Mouse (Mus musculus): ENCODE measurements around the gene Hist1h3g. TPM values are rescaled to one million over a fixed set of nuclear protein-coding genes. Genes with fewer than 3 reads are reported as not detected.
A peak's percentile ranks its signal among the peaks of the same experiment; 100 is the strongest.

The Hist1h3g gene
- total and polyA plus RNA-seq, 3 experiments: 5.2 to 441 TPM; not detected in 1

DNA sequence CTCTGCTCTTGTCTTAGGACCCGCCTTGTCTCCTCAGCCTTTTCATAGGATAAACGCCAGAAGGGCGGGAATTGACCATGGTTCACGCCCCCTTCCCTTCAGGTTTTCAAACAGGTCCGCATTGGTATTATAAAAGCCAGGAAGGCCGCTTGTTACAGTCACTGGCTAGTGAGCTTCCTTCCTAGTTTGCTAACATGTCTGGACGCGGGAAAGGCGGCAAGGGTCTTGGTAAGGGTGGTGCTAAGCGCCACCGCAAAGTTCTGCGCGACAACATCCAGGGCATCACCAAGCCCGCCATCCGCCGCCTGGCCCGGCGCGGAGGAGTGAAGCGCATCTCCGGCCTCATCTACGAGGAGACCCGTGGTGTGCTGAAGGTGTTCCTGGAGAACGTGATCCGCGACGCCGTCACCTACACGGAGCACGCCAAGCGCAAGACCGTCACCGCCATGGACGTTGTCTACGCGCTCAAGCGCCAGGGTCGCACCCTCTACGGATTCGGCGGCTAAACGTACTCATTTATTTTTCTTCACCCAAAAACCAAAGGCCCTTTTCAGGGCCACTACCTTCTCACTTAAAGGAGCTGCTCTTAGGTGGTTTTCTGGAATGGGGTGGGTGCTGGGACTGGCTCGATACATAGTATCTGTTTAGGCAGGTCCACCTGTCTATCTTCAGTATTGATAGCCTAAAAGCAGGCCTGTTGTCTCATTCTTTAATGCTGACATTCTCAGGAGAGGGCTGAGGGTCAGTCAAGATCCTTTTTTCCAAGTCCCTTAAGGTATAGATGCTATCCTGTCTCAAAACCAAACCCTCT lies 46.4 kb downstream of the Hist1h3g start, which contains the start of gene Hist1h4d:
Gene Hist1h4d (plus strand): TSS at position 191 of the 811 bp plus-strand sequence.
- Histone ChIP-seq H3K4me1 (ENCODE audit: control insufficient read depth in 1 of 2, insufficient read depth in 2 of 2, low read length in 2 of 2) (peaks cover 0 to 10% of the 10 kb centered on the region in 2 experiments; a peak in 2 of 4 replicates), H3K9me3 (replicated peaks; ENCODE audit: insufficient read depth, low read length) (no peaks in the 10 kb centered on the region), H3K27me3 (ENCODE audit: control insufficient read depth in 1 of 2, insufficient read depth in 2 of 2, low read length in 2 of 2) (no peaks in the 10 kb centered on the region), H3K9ac (ENCODE audit: control insufficient read depth, low read depth, low read length, poor library complexity, severe bottlenecking) (peak within 1 kb of the TSS; percentile 80), H3K4me3 (ENCODE audit: control insufficient read depth in 1 of 2, insufficient read depth in 1 of 2, low read depth in 2 of 2, low read length in 2 of 2) (peak within 1 kb of the TSS in 1 of 2 experiments; percentile 21; a peak in 1 of 4 replicates), H3K27ac (ENCODE audit: control insufficient read depth, low read depth, low read length) (peak within 1 kb of the TSS; percentile 84), H3K36me3 (ENCODE audit: control insufficient read depth in 1 of 2, insufficient read depth in 2 of 2, low read length in 2 of 2) (peaks cover 0 to 47% of the 10 kb centered on the region in 2 experiments; a peak in 2 of 4 replicates), H3K79me2 (ENCODE audit: control insufficient read depth, insufficient read depth, low read length, poor library complexity) (peaks cover under 1% of the 10 kb centered on the region; the same call in 1 of the 2 replicates)
- TF ChIP-seq EP300 (IDR thresholded peaks at IDR 0.05; ENCODE audit: low read depth in 1 of 2, low read length in 2 of 2): no peak
- no peak for TF ChIP-seq MAZ (IDR thresholded peaks at IDR 0.05; ENCODE audit: low read depth, low read length)
- no peak for TF ChIP-seq BHLHE40 (IDR thresholded peaks at IDR 0.05; ENCODE audit: borderline replicate concordance, low read depth, low read length)
- TF ChIP-seq MYB (IDR thresholded peaks at IDR 0.05; ENCODE audit: low read depth, low read length): no peak
- no peak for TF ChIP-seq MXI1 (IDR thresholded peaks at IDR 0.05; ENCODE audit: low read depth, low read length)
- no peak for TF ChIP-seq RCOR1 (IDR thresholded peaks at IDR 0.05; ENCODE audit: low read depth, low read length)
- TF ChIP-seq ZNF384 (IDR thresholded peaks at IDR 0.05; ENCODE audit: low read depth, low read length): no peak
- peak; percentile 99 to 100 for TF ChIP-seq POLR2A (IDR thresholded peaks at IDR 0.05; ENCODE audit: control insufficient read depth in 1 of 2, insufficient read depth in 1 of 2, low read depth in 1 of 2, low read length in 2 of 2, poor library complexity in 1 of 2)
- TF ChIP-seq SIN3A (IDR thresholded peaks at IDR 0.05; ENCODE audit: low read length): no peak
- TF ChIP-seq CHD1 (IDR thresholded peaks at IDR 0.05; ENCODE audit: low read depth, low read length): no peak
- peak; percentile 98 for TF ChIP-seq UBTF (IDR thresholded peaks at IDR 0.05; ENCODE audit: borderline replicate concordance, insufficient read depth, low read depth, low read length)
- no peak for TF ChIP-seq CTCF (IDR thresholded peaks at IDR 0.05 in 2 of 3, conservative IDR thresholded peaks at IDR 0.05 in 1 of 3; ENCODE audit: control insufficient read depth in 1 of 3, insufficient read depth in 1 of 3, low read depth in 2 of 3, low read length in 3 of 3, poor library complexity in 1 of 3, severe bottlenecking in 1 of 3)
- peak; percentile 99 for TF ChIP-seq POLR2AphosphoS5 (IDR thresholded peaks at IDR 0.05; ENCODE audit: borderline replicate concordance, low read depth, low read length)
- no peak for TF ChIP-seq POLR2AphosphoS2 (IDR thresholded peaks at IDR 0.05; ENCODE audit: low read length)
- TF ChIP-seq CHD2 (IDR thresholded peaks at IDR 0.05; ENCODE audit: low read length): no peak
- TF ChIP-seq KAT2A (conservative IDR thresholded peaks at IDR 0.05; ENCODE audit: low read depth, low read length): no peak
- TF ChIP-seq TBP (IDR thresholded peaks at IDR 0.05; ENCODE audit: low read depth, low read length): peak; percentile 99
- no peak for TF ChIP-seq MAFK (IDR thresholded peaks at IDR 0.05; ENCODE audit: borderline replicate concordance, low read depth, low read length)
- no peak for TF ChIP-seq MEF2A (IDR thresholded peaks at IDR 0.05; ENCODE audit: extremely low read depth, insufficient replicate concordance, low read depth, low read length, poor library complexity, severe bottlenecking)
- TF ChIP-seq ZMIZ1 (IDR thresholded peaks at IDR 0.05; ENCODE audit: low read depth, low read length): no peak
- TF ChIP-seq SMC3 (IDR thresholded peaks at IDR 0.05; ENCODE audit: low read depth, low read length): no peak
- TF ChIP-seq TAL1 (IDR thresholded peaks at IDR 0.05; ENCODE audit: low read length): 0 out of 2 replicates have a peak, but pooled peaks have one; percentile 4
- TF ChIP-seq MAX (IDR thresholded peaks at IDR 0.05; ENCODE audit: low read length): no peak
- no peak for TF ChIP-seq TCF12 (IDR thresholded peaks at IDR 0.05; ENCODE audit: low read depth, low read length)
- peak; percentile 97 for DNase-seq (ENCODE audit: low read depth, low spot score)

Data from MEL (cell line).